In genomic region chr13:56209067-56209411, GRCm38 (mm10) we compare ENCODE assay signal across 10 mouse cellular contexts. TPM values are rescaled to one million over a fixed set of nuclear protein-coding genes. Genes with fewer than 3 reads are reported as not detected.
DNase-seq lines count a peak whose midpoint lies in the region; ATAC-seq and TF ChIP-seq lines count a peak whose summit lies in the region.
"Had no signal": no experiment of that assay in that cellular context is flagged by ENCODE, and none has a peak within 500 bp of the region (broad histone marks: within the 10 kb centered on the region; RNA-seq: fewer than 3 reads in every experiment).

No protein-coding gene starts in this region.

- H3K4me1 ChIP-seq in lung, embryonic 14.5 days (ENCODE audit: insufficient read depth): 0 out of 2 replicates have a peak, but pooled peaks cover 5% of the 10 kb centered on the region
- peaks cover 22% of the 10 kb centered on the region for H3K4me1 ChIP-seq in forebrain, embryonic 13.5 days
- H3K4me1 ChIP-seq in intestine, embryonic 16.5 days (ENCODE audit: control insufficient read depth, insufficient read depth, low read length): no peaks in the 10 kb centered on the region
- peaks cover 10% of the 10 kb centered on the region for H3K4me1 ChIP-seq in stomach, embryonic 14.5 days (ENCODE audit: control insufficient read depth, insufficient read depth, low read length)

- DNase-seq in lung, embryonic 14.5 days: no peak
- no peak for DNase-seq in lung, postnatal 10 days
- DNase-seq in adipocyte (ENCODE audit: low spot score): no peak
- no peak for DNase-seq in left cerebral cortex, adult 8-10 months (ENCODE audit: low spot score in 2 of 2)
- DNase-seq: right cerebral cortex, postnatal 25 days; thymus, postnatal 4 days had no signal

- no peaks in the 10 kb centered on the region for H3K9me3 ChIP-seq in lung, embryonic 14.5 days (ENCODE audit: low read depth, low read length)
- peaks cover 5% of the 10 kb centered on the region; the same call in 1 of the 2 replicates for H3K9me3 ChIP-seq in forebrain, embryonic 13.5 days (replicated peaks)
- H3K9me3 ChIP-seq in intestine, embryonic 16.5 days (ENCODE audit: control insufficient read depth, low read length): no peaks in the 10 kb centered on the region
- H3K9me3 ChIP-seq in stomach, embryonic 14.5 days (ENCODE audit: control insufficient read depth, low read depth, low read length): 0 out of 2 replicates have a peak, but pooled peaks cover 4% of the 10 kb centered on the region

- H3K9ac ChIP-seq in lung, embryonic 14.5 days: peak overlapping the region; percentile 44
- H3K9ac ChIP-seq in forebrain, embryonic 13.5 days: peak overlapping the region; percentile 50
- H3K9ac ChIP-seq in intestine, embryonic 16.5 days (ENCODE audit: low read depth, low read length): no peak overlapping the region
- 0 out of 2 replicates have a peak overlapping the region, but pooled peaks have one; percentile 14 for H3K9ac ChIP-seq in stomach, embryonic 14.5 days (replicated peaks; ENCODE audit: low read depth, low read length)

- WGBS in lung, embryonic 14.5 days: 25% methylated on average over 7 of the region's 8 CpGs
- WGBS in forebrain, embryonic 13.5 days: 4% methylated on average over 8 of the region's 8 CpGs
- WGBS in intestine, embryonic 16.5 days: 22% methylated on average over 8 of the region's 8 CpGs
- WGBS in stomach, embryonic 14.5 days: 24% methylated on average over 8 of the region's 8 CpGs

- peak overlapping the region; percentile 58 for H3K4me2 ChIP-seq in lung, embryonic 14.5 days
- peak overlapping the region; percentile 56 for H3K4me2 ChIP-seq in forebrain, embryonic 13.5 days
- peak overlapping the region; percentile 34 for H3K4me2 ChIP-seq in intestine, embryonic 16.5 days (ENCODE audit: low read depth, low read length)
- peak overlapping the region; percentile 39 for H3K4me2 ChIP-seq in stomach, embryonic 14.5 days (replicated peaks; ENCODE audit: low read depth, low read length)

- ATAC-seq in lung, embryonic 14.5 days (ENCODE audit: insufficient read depth): peak; percentile 42
- ATAC-seq in forebrain, embryonic 13.5 days: peak; percentile 63
- no peak for ATAC-seq in intestine, embryonic 16.5 days
- ATAC-seq in stomach, embryonic 14.5 days (ENCODE audit: insufficient number of reproducible peaks, insufficient read depth, low FRiP score, low read depth): no peak

- H3K4me3 ChIP-seq in lung, embryonic 14.5 days (ENCODE audit: low read depth, low read length): peak overlapping the region; percentile 19; the same call in 1 of the 2 replicates
- no peak overlapping the region for H3K4me3 ChIP-seq in forebrain, embryonic 13.5 days
- 0 out of 2 replicates have a peak overlapping the region, but pooled peaks have one; percentile 3 for H3K4me3 ChIP-seq in intestine, embryonic 16.5 days (ENCODE audit: low read length)
- peak overlapping the region; percentile 3; the same call in 1 of the 2 replicates for H3K4me3 ChIP-seq in stomach, embryonic 14.5 days (ENCODE audit: low read depth, low read length)

- peaks cover 3% of the 10 kb centered on the region; the same call in 1 of the 2 replicates for H3K27me3 ChIP-seq in lung, embryonic 14.5 days (ENCODE audit: insufficient read depth, low read length)
- H3K27me3 ChIP-seq in forebrain, embryonic 13.5 days: peaks cover 33% of the 10 kb centered on the region
- H3K27me3 ChIP-seq in intestine, embryonic 16.5 days (replicated peaks; ENCODE audit: control insufficient read depth, insufficient read depth, low read length): 0 out of 2 replicates have a peak, but pooled peaks cover 9% of the 10 kb centered on the region
- no peaks in the 10 kb centered on the region for H3K27me3 ChIP-seq in stomach, embryonic 14.5 days (ENCODE audit: control insufficient read depth, insufficient read depth, low read length)

- no peak overlapping the region for H3K27ac ChIP-seq in lung, embryonic 14.5 days (ENCODE audit: low read depth)
- H3K27ac ChIP-seq in forebrain, embryonic 13.5 days: peak overlapping the region; percentile 88
- no peak overlapping the region for H3K27ac ChIP-seq in intestine, embryonic 16.5 days (ENCODE audit: low read length)
- H3K27ac ChIP-seq in stomach, embryonic 14.5 days (ENCODE audit: low read length): peak overlapping the region; percentile 55; the same call in 1 of the 2 replicates

- TF ChIP-seq CTCF in lung, embryonic 14.5 days (IDR thresholded peaks at IDR 0.05; ENCODE audit: low read depth): no peak

- H3K36me3 ChIP-seq in lung, embryonic 14.5 days (ENCODE audit: insufficient read depth): no peaks in the 10 kb centered on the region
- H3K36me3 ChIP-seq in forebrain, embryonic 13.5 days (ENCODE audit: poor library complexity, severe bottlenecking): 0 out of 2 replicates have a peak, but pooled peaks cover 4% of the 10 kb centered on the region
- no peaks in the 10 kb centered on the region for H3K36me3 ChIP-seq in intestine, embryonic 16.5 days (ENCODE audit: control insufficient read depth, insufficient read depth, low read length)
- H3K36me3 ChIP-seq in stomach, embryonic 14.5 days (ENCODE audit: control insufficient read depth, insufficient read depth, low read length): no peaks in the 10 kb centered on the region

RNA-seq across cellular contexts. Expression of gene Tifab, which starts 30.4 kb away (rescaled TPM):
- polyA plus RNA-seq in lung, embryonic 14.5 days (2014; fragmentation: Nextera tagmentation; extraction: Ambion mirVana): 0.85 and 1.0 TPM in 2 replicates
- 0.52 and 0.53 TPM in 2 replicates for polyA plus RNA-seq in forebrain, embryonic 13.5 days (2015; fragmentation: Nextera tagmentation; extraction: Ambion mirVana)
- 4.8 and 4.9 TPM in 2 replicates for polyA plus RNA-seq in intestine, embryonic 16.5 days (2015; fragmentation: Nextera tagmentation; extraction: Ambion mirVana)
- polyA plus RNA-seq in stomach, embryonic 14.5 days (2014; fragmentation: Nextera tagmentation; extraction: Ambion mirVana): 1.2 and 1.4 TPM in 2 replicates
- total RNA-seq in left cerebral cortex, adult 8-10 months (2022): 1 to 10 TPM; 2.1 to 4.6 (median 3.0) TPM

RNA-seq across cellular contexts. Expression of gene Neurog1, which starts 42.9 kb away (rescaled TPM):
- not detected in 2 replicates for polyA plus RNA-seq in lung, embryonic 14.5 days (2014; fragmentation: Nextera tagmentation; extraction: Ambion mirVana)
- polyA plus RNA-seq in forebrain, embryonic 13.5 days (2015; fragmentation: Nextera tagmentation; extraction: Ambion mirVana): 13.0 and 13.1 TPM in 2 replicates
- not detected in 2 replicates for polyA plus RNA-seq in intestine, embryonic 16.5 days (2015; fragmentation: Nextera tagmentation; extraction: Ambion mirVana)
- not detected in 2 replicates for polyA plus RNA-seq in stomach, embryonic 14.5 days (2014; fragmentation: Nextera tagmentation; extraction: Ambion mirVana)
- not detected for total RNA-seq in left cerebral cortex, adult 8-10 months (2022)
- total RNA-seq: gastrocnemius, postnatal 4 days had no signal

Comparison
In these comparisons a context has a peak if more than half of its experiments do, and no peak if none do; other contexts are left out.
1. ATAC-seq: peak in lung, embryonic 14.5 days (single experiment) and forebrain, embryonic 13.5 days (single experiment); none in intestine, embryonic 16.5 days (single experiment) and stomach, embryonic 14.5 days (single experiment).
2. H3K27ac ChIP-seq: peak in forebrain, embryonic 13.5 days (single experiment) and stomach, embryonic 14.5 days (single experiment); none in lung, embryonic 14.5 days (single experiment) and intestine, embryonic 16.5 days (single experiment).
3. RNA of gene Neurog1, which starts 42.9 kb away (polyA plus RNA-seq): 13.0 to 13.1 TPM in forebrain, embryonic 13.5 days; not detected in lung, embryonic 14.5 days, not detected in intestine, embryonic 16.5 days and not detected in stomach, embryonic 14.5 days; every median in the first group is over 10 times any median in the second.
4. Peak in every context shown above with its lines, with median percentiles within 50 percentile points of each other: H3K4me2 ChIP-seq.